Mouse (Mus musculus) lung, postnatal 36 days (tissue): ENCODE measurements at regions not wholly inside any gene's neighbourhood (a gene's known extent, or its start where the extent isn't known, plus 50 kb on each side); places are given as distances from the start of the nearest gene placed in this dataset.
A peak's percentile ranks its signal among the peaks of the same experiment; 100 is the strongest.

Source experiments
- DNase-seq: peaks from one replicate; pipeline ENCODE4 v3.0.0; 2022; ENCODE audit warnings: mixed read lengths

DNA sequence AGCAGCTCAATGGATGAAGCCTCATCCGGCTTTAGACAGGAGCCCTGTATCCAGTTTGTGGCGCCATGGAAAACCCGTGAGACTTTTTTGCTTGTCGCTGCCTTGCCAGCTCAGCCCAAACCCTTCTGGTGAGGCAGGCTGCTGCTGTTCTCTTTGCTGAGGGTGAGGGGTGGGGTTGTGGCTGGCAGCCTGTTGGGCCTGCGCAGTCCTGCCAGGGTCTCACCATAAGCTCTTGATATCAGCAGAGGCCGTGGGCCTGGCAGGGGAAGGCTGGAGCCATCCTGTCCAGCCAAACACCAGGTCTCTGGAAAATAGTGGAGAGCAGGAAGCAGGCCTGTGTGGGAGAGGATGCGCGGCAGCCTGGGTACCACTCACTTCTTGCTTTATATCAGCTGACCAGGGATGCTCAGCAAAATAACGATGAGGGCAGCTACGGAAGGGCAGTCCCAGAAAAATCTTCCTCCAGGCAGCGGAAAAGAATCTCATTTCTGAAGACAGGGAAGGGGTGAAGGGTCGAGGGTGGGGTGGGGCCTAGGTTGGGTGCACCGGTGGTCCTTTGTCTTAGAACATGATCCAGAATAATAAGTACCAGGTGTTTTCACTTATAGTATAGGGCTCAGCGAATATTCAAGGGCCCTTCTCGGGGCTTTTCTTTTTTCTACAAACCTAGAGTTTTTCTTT, 73.4 kb upstream of the Medag start:
- no peak for DNase-seq

DNA sequence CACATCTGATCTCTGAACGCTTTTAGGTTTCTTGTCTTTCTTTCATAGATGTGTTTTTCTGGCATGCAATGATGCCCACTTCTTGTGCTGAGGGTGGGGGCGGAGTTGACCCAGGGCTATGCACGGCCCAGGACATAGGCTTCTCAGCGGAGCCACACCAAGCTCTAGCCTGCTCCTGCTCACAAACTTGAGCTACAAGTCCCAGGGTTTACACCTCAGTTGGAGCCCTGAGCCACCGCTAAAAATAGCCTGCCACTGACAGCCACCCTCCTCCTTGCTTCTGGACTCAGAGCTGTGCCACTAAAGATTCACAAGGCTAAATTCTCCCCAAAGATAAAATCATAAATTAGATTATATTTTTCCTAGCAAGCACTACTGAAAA, 72.9 kb upstream of the Medag start:
- no peak for DNase-seq

DNA sequence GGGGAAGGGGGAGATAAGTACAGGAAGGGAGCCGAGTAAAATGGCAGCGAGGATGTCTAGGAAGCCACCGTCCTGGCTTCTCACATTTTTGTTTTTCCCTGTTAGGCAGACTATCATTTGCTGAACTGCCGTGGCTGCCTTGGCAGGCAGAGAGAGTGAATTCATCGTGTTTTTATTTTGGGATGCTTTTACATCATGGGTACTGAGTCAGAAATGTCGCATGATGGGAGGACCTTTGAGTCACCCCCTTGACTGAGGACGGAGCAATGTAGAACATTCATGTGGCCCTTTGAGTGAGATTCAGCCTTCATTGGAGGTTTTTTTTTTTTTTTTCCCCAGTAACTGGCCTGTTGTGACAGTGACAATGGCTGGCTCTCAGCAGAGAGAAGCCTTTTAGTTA, 71.2 kb upstream of the Medag start:
- DNase-seq = no peak

DNA sequence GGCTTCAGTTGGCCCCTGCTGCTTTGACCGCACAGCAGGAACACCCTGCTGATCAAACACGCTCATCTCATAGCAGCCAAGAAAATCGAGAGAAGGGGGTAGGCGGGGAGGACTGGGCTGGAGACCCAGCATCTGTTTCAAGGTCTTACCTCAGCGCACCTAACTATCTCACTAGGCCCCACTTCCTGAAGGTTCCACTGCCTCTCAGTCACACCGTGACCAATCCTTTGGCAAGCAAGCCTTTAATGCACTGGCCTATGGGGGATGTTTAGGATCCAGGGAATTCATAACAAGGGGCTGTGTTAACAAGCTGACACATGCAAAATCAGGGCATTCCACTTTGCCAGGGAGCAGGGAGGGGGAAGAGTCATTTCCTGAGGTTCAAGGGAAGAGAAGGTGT, 70.1 kb upstream of the Medag start:
- DNase-seq = no peak

DNA sequence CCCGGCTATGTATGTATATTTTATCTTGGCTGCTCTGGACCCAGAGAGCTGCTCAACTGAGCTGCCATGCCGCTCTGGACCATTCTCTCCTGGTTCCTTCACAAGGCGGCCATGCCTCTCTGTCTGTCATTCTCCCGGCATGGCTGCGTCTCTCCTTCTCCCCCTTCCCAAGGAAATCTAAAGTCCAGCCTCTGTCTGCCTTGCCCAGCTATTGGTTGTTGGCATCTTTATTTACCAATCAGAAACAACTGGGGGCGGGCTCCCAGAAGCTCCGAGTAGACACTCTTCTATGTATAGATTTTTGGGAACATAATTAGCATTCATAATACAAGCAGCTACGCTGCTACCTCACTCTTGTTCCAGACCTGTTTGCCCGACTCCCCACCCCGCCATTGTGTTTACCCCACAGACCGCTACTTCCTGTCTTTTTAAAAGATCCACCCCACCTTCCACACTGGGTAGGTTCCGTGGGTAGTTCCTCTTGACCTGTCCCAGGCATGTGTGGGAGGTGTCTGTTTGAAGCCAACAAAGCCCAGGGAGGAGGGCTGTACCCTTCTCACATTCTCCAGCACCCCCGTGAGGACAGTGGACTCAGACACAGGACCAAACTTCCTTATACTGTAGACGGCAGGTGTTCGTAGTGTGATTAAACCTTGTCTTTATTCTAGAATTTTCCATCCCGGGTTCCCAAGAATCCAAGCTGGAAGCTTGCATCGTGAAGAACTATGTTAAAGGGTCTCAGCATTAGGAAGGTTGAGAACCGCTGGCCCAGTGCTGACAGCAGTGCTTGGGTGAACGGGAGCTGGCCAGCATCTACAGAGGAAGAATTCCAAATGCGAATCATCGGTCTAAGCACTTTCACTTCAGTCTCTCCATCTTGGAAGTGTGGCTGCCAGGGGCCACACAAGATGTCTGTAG, 67.7 kb upstream of the Medag start:
- DNase-seq = no peak

DNA sequence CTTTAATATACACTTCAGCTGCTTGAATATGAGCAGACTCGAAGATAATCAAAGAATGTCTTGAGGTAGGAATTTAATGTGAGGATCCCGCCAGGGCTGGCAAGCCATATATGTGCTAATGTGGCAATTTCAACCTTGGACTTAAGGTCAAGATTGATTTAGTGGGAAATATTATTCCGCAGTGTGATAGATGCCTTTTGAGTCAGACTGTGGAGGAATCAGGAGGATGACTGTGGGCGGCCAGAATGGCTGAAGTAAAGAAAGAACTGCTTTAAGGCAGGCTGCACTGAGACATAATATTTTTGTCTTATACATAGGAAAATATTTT, 67.1 kb upstream of the Medag start:
- no peak for DNase-seq

DNA sequence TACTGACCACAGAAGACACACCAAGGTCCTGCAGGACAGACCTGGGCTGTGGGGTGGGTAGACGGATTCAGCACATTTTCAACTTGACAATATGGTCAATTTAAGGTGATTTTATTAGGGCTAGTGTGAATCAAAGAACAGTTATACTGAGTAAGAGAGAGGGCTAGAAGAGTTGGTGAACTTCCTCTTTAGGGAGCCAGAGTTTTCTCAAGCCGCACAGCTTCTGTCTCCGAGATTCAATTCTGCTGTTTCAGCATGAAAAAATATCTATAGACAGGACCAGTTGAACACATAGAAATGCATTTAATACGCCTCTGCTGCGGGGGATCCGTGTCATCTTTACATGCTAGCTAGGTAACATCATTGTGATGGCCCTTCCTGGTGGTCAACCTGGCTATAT, 66.4 kb upstream of the Medag start:
- DNase-seq = no peak

DNA sequence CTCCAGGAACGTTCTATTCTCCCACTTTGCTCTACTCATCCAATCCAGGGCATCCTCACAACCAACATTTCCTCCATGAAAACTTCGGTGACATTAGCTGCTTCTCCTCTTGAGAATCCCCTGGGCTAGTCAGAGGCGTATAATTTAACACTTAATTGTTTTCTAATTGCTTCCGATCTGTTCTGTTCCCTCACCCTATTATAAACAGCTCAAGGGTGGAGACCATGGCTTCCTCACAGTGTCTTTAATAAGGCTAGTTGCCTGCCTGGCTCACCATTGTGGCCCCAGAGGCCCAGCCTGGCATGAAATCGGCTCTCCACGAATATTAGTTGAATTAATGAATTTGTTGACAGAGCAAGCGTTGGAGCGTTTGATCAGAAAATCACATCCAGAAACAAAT, 61.9 kb upstream of the Medag start:
- no peak for DNase-seq

DNA sequence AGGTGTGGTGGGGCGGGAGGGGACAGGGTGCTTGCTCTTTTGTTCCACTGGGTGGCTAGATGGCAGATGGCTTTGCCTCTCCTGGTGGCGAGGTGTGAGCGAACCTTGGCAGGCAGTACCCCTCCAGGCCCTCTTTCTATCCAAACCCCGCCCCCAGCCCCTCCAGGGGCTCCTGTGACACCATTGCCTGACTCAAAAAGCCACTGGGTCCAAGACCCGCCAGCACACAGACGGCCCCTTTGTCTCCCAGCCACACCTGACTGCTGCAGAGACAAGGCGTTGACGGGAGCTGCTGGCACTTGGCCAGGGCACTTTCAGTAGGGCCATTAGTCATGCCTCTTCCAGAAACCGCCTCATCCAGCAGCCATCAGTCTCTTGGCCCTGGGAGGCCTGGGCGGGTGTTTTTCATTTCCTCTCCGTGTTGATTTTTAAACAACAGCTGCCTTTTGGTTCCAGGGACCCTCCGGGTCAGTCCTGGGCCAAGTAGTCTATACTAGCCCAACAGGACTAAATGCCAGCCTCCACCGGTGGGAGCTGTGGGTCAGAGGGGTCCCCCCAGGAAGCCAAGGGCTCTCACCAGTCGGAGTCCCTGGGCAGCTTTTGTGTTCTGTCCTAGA, 58.4 kb upstream of the Medag start:
- peak; percentile 58 for DNase-seq

DNA sequence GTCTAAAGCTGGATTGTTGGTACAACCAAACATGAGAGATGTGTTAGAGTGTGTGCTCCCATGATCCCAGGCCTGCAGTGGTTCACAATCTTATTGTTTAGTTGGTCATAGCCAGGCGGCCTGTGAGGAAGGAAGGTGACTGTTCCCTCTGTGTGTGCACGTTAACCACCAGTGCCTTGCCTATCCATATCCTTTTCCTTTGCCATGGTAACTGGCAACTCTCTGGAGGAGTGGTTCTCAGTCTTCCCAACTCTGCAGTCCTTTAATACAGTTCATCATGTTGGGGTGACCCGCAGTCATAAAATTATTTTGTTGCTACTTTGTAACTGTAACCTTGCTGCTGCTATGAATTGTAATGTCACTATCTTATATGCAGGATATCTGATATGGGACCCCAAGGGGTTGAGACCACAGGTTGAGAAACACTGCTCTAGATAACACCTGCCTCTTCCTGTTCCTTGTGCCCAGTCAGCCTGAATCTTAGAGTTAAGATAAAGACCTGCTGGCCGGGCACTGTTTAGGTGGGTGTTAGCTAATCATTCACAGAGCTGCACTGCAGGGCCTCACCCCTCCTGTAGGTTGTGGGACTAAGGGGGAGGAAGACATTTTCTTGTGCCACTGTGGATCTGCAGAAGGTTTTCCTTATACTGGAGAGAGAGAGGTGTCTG, 57.0 kb upstream of the Medag start:
- DNase-seq = no peak

DNA sequence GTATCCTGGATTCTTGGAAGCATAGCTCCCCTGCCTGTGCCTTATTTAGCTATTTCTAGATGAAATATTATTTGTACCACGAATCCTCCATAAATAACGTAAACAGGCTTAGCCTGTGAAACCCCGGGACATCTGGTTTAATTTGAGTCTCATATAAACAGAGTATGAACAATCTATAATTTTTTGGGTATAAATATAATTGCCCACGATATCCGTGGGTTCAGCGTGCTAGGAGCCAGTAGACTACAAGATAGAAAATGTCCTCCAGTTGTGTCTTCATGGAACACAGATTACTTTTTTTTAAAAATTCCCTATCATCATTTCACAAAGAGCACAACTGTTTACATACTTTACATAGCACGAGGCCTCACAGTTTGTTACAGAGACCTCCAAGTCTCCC, 56.4 kb upstream of the Medag start:
- no peak for DNase-seq

DNA sequence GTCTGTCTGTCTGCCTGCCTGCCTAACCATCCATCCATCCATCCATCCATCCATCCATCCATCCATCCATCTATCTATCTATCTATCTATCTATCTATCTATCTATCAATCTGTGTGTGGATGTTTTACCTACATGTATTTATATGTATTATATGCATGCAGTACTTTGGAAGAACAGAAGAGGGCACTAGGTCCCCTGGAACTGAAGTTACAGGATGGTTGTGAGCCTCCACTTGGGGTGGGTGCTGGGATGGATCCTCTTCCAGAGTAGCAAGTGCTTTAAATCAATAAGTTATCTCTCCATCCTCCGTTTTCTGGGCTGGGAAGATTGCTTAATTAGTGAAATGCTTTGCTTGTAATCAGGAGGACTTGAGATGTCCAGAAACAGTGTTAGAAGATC, 54.6 kb upstream of the Medag start:
- no peak for DNase-seq
